Mouse (Mus musculus) embryonic facial prominence, embryonic 10.5 days (tissue): ENCODE results near the gene Nat8f4. TPM values are rescaled to one million over a fixed set of nuclear protein-coding genes. Genes with fewer than 3 reads are reported as not detected.
A peak's percentile ranks its signal among the peaks of the same experiment; 100 is the strongest.
"Not testable (repeated sequence)": the region's sequence is repeated elsewhere in the genome, so short reads cannot be mapped to it uniquely, and the experiment has no call there.

Source experiments
- DNase-seq: peaks from one replicate; pipeline ENCODE4 v3.0.0-alpha.2; 2017; ENCODE audit warnings: low spot score
- H3K27ac ChIP-seq: fragments of 300-500 bp; sonication (generic); replicated peaks from 2 replicates; pipeline ENCODE4 v1.5.1; 2016; ENCODE audit warnings: mild to moderate bottlenecking
- H3K27me3 ChIP-seq: fragments of 300-500 bp; sonication (generic); replicated peaks from 2 replicates; pipeline ENCODE4 v1.6.1; 2016; ENCODE audit warnings: low read depth, mild to moderate bottlenecking; ENCODE audit not compliant: poor library complexity, severe bottlenecking
- H3K36me3 ChIP-seq: fragments of 300-500 bp; sonication (generic); replicated peaks from 2 replicates; pipeline ENCODE4 v1.6.1; 2016; ENCODE audit warnings: mild to moderate bottlenecking, moderate library complexity
- H3K4me1 ChIP-seq: fragments of 300-500 bp; sonication (generic); 2 replicates; pipeline ENCODE4 v1.6.1; 2016
- H3K4me3 ChIP-seq: fragments of 300-500 bp; sonication (generic); 2 replicates; pipeline ENCODE4 v1.5.1; 2016; ENCODE audit warnings: mild to moderate bottlenecking, moderate library complexity
- H3K9me3 ChIP-seq: fragments of 300-500 bp; sonication (generic); 2 replicates; pipeline ENCODE4 v1.6.1; 2016; ENCODE audit warnings: mild to moderate bottlenecking
- WGBS: fragments of 180-500 bp; shearing (Covaris S2); methylation state at CpG from one replicate; pipeline ENCODE4 v1.1.7; 2016; 5-methylcytosine and 5-hydroxymethylcytosine counted together
- polyA plus RNA-seq: library from polyadenylated mRNA; unstranded; fragments of >200 nt; fragmentation: Nextera tagmentation; extraction: Ambion mirVana; gene quantifications from 2 replicates; pipeline ENCODE4 v1.2.1, GENCODE M21; 2016

Nat8f4 gene
- 2.8 and 3.3 TPM in 2 replicates for polyA plus RNA-seq

DNA sequence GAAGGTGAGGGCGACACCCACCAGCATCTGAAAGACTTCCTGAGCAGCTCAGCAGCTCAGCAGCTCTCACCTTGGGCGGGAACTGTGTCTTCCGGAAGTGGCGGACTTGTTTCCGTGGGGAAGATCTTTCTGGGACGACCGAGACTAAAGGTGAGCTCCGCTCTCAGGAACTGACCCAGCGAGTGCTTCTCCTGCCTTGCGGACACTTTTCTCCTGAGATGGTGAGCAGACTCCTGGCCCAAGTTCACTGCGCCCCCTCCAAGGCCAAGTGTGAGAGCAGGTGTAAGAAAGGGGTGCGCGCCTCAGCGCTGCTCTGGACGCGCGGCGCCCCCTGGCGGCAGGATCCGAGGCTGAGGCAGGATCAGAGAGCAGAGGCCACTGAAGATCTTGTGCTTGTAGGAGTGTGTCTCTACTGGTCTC, at the start of gene Nat8f4:
Nat8f4 (minus strand) TSS at position 243 of the 420 bp plus-strand sequence.
- H3K9me3 ChIP-seq, H3K27me3 ChIP-seq, H3K27ac ChIP-seq, H3K36me3 ChIP-seq, H3K4me1 ChIP-seq: not testable (repeated sequence)
- DNase-seq: peak; percentile 62
- WGBS: 18% methylated on average over 20 of the region's 20 CpGs
- peak within 1 kb of the TSS; percentile 49 for H3K4me3 ChIP-seq

- H3K4me3 ChIP-seq: no peak overlapping the region
- no peaks in the 10 kb centered on the region for H3K9me3 ChIP-seq
- no peak overlapping the region for H3K27ac ChIP-seq
- H3K27me3 ChIP-seq: no peaks in the 10 kb centered on the region
- H3K4me1 ChIP-seq: no peaks in the 10 kb centered on the region
- DNase-seq: no peak
- H3K36me3 ChIP-seq: peaks cover 100% of the 10 kb centered on the region
- 87% methylated on average over 6 of the region's 6 CpGs for WGBS
Observed at GRCm38 (mm10) chr6:85948549-85948948, 43.9 kb upstream of the Nat8f4 start.

- peaks cover 69% of the 10 kb centered on the region for H3K36me3 ChIP-seq
- 90% methylated on average over 3 of the region's 3 CpGs for WGBS
Observed at GRCm38 (mm10) chr6:85942469-85942868, 37.8 kb upstream of the Nat8f4 start.

GRCm38 (mm10) chr6:85938701-85939100, 34.0 kb upstream of the Nat8f4 start:
- H3K9me3 ChIP-seq: no peaks in the 10 kb centered on the region
- no peak overlapping the region for H3K4me3 ChIP-seq
- H3K4me1 ChIP-seq: peaks cover 11% of the 10 kb centered on the region
- peaks cover 31% of the 10 kb centered on the region for H3K36me3 ChIP-seq
- 81% methylated on average over 10 of the region's 10 CpGs for WGBS
- H3K27me3 ChIP-seq: no peaks in the 10 kb centered on the region
- no peak overlapping the region for H3K27ac ChIP-seq
- DNase-seq: no peak

More at GRCm38 (mm10) chr6:85942469-85942868, 37.8 kb upstream of the Nat8f4 start:
- H3K4me3 ChIP-seq: no peak overlapping the region
- H3K9me3 ChIP-seq: no peaks in the 10 kb centered on the region
- no peak overlapping the region for H3K27ac ChIP-seq
- no peaks in the 10 kb centered on the region for H3K27me3 ChIP-seq
- DNase-seq: no peak
- peaks cover 1% of the 10 kb centered on the region for H3K4me1 ChIP-seq

GRCm38 (mm10) chr6:85936508-85937465, 32.1 kb upstream of the Nat8f4 start:
- not testable (repeated sequence) for H3K9me3 ChIP-seq, H3K27me3 ChIP-seq
- peak; percentile 83 for DNase-seq
- Histone ChIP-seq H3K36me3 (peaks cover 21% of the 10 kb centered on the region), H3K4me3 (peak overlapping the region; percentile 61), H3K4me1 (peaks cover 11% of the 10 kb centered on the region), H3K27ac (peak overlapping the region; percentile 82)
- 1% methylated on average over 50 of the region's 50 CpGs for WGBS

- peaks cover 11% of the 10 kb centered on the region for H3K4me1 ChIP-seq
- peaks cover 18% of the 10 kb centered on the region for H3K36me3 ChIP-seq
- H3K27ac ChIP-seq: no peak overlapping the region
- WGBS: 69% methylated on average over 3 of the region's 3 CpGs
- DNase-seq: no peak
- no peaks in the 10 kb centered on the region for H3K27me3 ChIP-seq
- H3K9me3 ChIP-seq: no peaks in the 10 kb centered on the region
- no peak overlapping the region for H3K4me3 ChIP-seq
Observed at GRCm38 (mm10) chr6:85935646-85936045, 31.0 kb upstream of the Nat8f4 start.

GRCm38 (mm10) chr6:85934047-85934446, 29.4 kb upstream of the Nat8f4 start:
- no peak overlapping the region for H3K27ac ChIP-seq
- no peaks in the 10 kb centered on the region for H3K9me3 ChIP-seq
- peaks cover 30% of the 10 kb centered on the region for H3K36me3 ChIP-seq
- WGBS: 87% methylated on average over 8 of the region's 8 CpGs
- no peak overlapping the region for H3K4me3 ChIP-seq
- H3K4me1 ChIP-seq: peaks cover 11% of the 10 kb centered on the region
- DNase-seq: no peak
- no peaks in the 10 kb centered on the region for H3K27me3 ChIP-seq

- 86% methylated on average over 1 of the region's 1 CpGs for WGBS
- Histone ChIP-seq H3K27me3 (no peaks in the 10 kb centered on the region), H3K9me3 (no peaks in the 10 kb centered on the region), H3K4me1 (no peaks in the 10 kb centered on the region), H3K4me3 (no peak overlapping the region), H3K36me3 (peaks cover 71% of the 10 kb centered on the region), H3K27ac (no peak overlapping the region)
- no peak for DNase-seq
Observed at GRCm38 (mm10) chr6:85929312-85929711, 24.6 kb upstream of the Nat8f4 start.

DNA sequence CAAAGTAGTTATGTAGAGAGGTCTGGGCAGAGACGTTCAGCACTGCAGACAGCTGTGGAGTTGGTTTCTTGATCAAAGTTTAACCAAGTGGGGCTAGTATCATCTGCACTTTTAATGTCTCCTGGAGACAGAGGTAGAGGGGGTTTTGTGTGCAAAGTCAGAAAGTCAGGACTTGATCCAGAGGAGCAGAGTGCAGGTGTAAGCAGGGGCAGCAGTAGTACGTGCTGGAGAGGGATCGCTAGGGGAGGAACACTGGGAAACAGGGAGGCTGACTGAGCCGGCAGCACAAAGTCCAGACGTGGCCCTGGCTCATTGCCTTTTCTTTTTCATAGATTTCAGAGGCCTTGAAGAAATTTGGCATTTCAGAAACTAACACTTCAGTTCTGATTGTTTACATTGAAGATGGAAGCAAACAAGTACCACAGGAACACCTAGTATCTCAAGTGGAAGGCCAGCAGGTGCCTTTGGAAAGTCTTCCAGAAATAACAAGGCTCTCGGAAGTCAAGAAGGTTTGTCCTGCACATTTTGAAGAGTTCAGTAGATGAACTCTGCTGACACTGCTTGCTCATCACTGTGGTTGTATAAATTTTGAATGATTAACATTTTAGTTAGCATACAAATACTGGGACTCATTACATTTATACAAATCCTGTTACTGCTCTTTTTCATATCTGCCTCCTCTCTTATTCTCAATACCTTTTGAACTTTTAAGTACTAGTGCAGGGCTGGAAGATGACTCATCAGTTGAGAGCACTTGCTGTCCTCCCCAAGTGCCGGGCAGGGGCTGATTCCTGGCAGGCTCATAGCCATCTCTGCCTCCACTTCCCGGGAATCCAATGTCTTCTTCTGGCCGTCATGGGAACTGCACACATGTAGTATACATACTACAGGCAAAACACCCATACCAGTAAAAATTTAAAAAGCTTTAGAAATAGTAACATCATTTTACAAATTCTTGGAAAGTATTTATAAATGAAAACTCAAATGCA, 23.1 kb upstream of the Nat8f4 start:
- WGBS: 88% methylated on average over 9 of the region's 9 CpGs
- H3K4me3 ChIP-seq: no peak overlapping the region
- H3K36me3 ChIP-seq: peaks cover 79% of the 10 kb centered on the region
- H3K9me3 ChIP-seq: no peaks in the 10 kb centered on the region
- no peaks in the 10 kb centered on the region for H3K4me1 ChIP-seq
- no peak overlapping the region for H3K27ac ChIP-seq
- H3K27me3 ChIP-seq: no peaks in the 10 kb centered on the region
- DNase-seq: no peak

GRCm38 (mm10) chr6:85926709-85927108, 22.0 kb upstream of the Nat8f4 start:
- WGBS: 100% methylated on average over 1 of the region's 1 CpGs
- DNase-seq: no peak

GRCm38 (mm10) chr6:85923643-85924042, 19.0 kb upstream of the Nat8f4 start:
- 91% methylated on average over 1 of the region's 1 CpGs for WGBS
- no peak overlapping the region for H3K4me3 ChIP-seq
- peaks cover 74% of the 10 kb centered on the region for H3K36me3 ChIP-seq
- DNase-seq: no peak
- H3K27me3 ChIP-seq: no peaks in the 10 kb centered on the region
- no peaks in the 10 kb centered on the region for H3K9me3 ChIP-seq
- H3K4me1 ChIP-seq: no peaks in the 10 kb centered on the region
- H3K27ac ChIP-seq: no peak overlapping the region

More at GRCm38 (mm10) chr6:85926709-85927108, 22.0 kb upstream of the Nat8f4 start:
- no peaks in the 10 kb centered on the region for H3K4me1 ChIP-seq
- H3K27ac ChIP-seq: no peak overlapping the region
- no peak overlapping the region for H3K4me3 ChIP-seq
- H3K36me3 ChIP-seq: peaks cover 87% of the 10 kb centered on the region
- no peaks in the 10 kb centered on the region for H3K27me3 ChIP-seq
- no peaks in the 10 kb centered on the region for H3K9me3 ChIP-seq

DNA sequence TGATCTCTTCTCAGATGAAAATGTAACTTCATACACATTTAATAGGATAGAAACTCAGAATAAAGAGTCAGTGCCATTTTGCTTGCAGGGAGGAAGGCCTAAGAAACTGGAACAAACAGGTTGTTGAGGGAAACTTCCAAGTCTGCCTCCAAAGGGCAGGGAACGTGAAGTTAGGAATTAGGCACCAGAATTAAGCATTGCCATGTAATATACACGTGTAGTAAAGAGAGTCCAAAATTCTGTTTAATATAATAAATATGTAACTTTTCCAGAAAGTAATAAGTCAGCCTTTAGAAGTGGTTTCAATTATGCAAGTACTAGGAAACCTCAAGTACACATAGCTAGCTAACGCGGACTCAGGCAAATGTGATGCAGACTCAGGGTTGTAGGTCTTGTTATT, 14.7 kb upstream of the Nat8f4 start:
- no peak for DNase-seq
- 93% methylated on average over 4 of the region's 4 CpGs for WGBS
- Histone ChIP-seq H3K9me3 (no peaks in the 10 kb centered on the region), H3K27ac (no peak overlapping the region), H3K27me3 (no peaks in the 10 kb centered on the region), H3K4me1 (peaks cover 14% of the 10 kb centered on the region), H3K36me3 (peaks cover 33% of the 10 kb centered on the region), H3K4me3 (no peak overlapping the region)
